Mouse (Mus musculus) intestine, postnatal 0 days (tissue): Measurements from ENCODE around the gene Fam243. TPM values are rescaled to one million over a fixed set of nuclear protein-coding genes. Genes with fewer than 3 reads are reported as not detected.

Experiments
- ATAC-seq: fragments of 200-750 bp; cut with Nextera tagmentation; 2 replicates; pipeline ENCODE4 v1.8.0; 2017; ENCODE audit warnings: mild to moderate bottlenecking, moderate TSS enrichment, moderate library complexity
- H3K27ac ChIP-seq: fragments of 300-500 bp; sonication (generic); 2 replicates; pipeline ENCODE4 v1.5.1; 2014; ENCODE audit warnings: mild to moderate bottlenecking, low read depth, low read length, moderate library complexity
- H3K27me3 ChIP-seq: fragments of 300-500 bp; sonication (generic); replicated peaks from 2 replicates; pipeline ENCODE4 v1.6.1; 2014; ENCODE audit warnings: low read length, mixed read lengths; ENCODE audit not compliant: control insufficient read depth, insufficient read depth
- H3K36me3 ChIP-seq: fragments of 300-500 bp; sonication (generic); 2 replicates; pipeline ENCODE4 v1.6.1; 2014; ENCODE audit warnings: mild to moderate bottlenecking, moderate library complexity; ENCODE audit not compliant: control insufficient read depth, insufficient read depth
- H3K4me1 ChIP-seq: fragments of 300-500 bp; sonication (generic); replicated peaks from 2 replicates; pipeline ENCODE4 v1.6.1; 2014; ENCODE audit warnings: antibody characterized with exemption, low read length, mixed read lengths; ENCODE audit not compliant: control insufficient read depth, insufficient read depth
- H3K4me2 ChIP-seq: fragments of 300-500 bp; sonication (generic); replicated peaks from 2 replicates; pipeline ENCODE4 v1.6.1; 2014; ENCODE audit warnings: low read depth, mild to moderate bottlenecking, moderate library complexity
- H3K4me3 ChIP-seq: fragments of 300-500 bp; sonication (generic); 2 replicates; pipeline ENCODE4 v1.5.1; 2014; ENCODE audit warnings: low read depth, low read length
- H3K9ac ChIP-seq: fragments of 300-500 bp; sonication (generic); 2 replicates; pipeline ENCODE4 v1.6.1; 2014; ENCODE audit warnings: mild to moderate bottlenecking, low read depth, low read length
- H3K9me3 ChIP-seq: fragments of 300-500 bp; sonication (generic); 2 replicates; pipeline ENCODE4 v1.6.1; 2016; ENCODE audit warnings: mixed run types; ENCODE audit not compliant: control insufficient read depth
- CTCF ChIP-seq: sonication (generic); IDR thresholded peaks from 2 replicates; pipeline ENCODE4 v1.5.1; 2016; ENCODE audit warnings: low read depth, mild to moderate bottlenecking, control low read depth, antibody characterized with exemption, moderate library complexity
- WGBS: fragments of 180-500 bp; shearing (Covaris S2); extraction: QIAGEN DNeasy Blood & Tissue Kit; methylation state at CpG from one replicate; pipeline ENCODE4 v1.1.7; 2014; 5-methylcytosine and 5-hydroxymethylcytosine counted together
- polyA plus RNA-seq: library from polyadenylated mRNA; unstranded; fragments of >200 nt; fragmentation: Nextera tagmentation; extraction: Ambion mirVana; gene quantifications from 2 replicates; pipeline ENCODE4 v1.2.1, GENCODE M21; 2015

The Fam243 gene
- polyA plus RNA-seq, 1 experiment from 2014 or later = not detected

DNA sequence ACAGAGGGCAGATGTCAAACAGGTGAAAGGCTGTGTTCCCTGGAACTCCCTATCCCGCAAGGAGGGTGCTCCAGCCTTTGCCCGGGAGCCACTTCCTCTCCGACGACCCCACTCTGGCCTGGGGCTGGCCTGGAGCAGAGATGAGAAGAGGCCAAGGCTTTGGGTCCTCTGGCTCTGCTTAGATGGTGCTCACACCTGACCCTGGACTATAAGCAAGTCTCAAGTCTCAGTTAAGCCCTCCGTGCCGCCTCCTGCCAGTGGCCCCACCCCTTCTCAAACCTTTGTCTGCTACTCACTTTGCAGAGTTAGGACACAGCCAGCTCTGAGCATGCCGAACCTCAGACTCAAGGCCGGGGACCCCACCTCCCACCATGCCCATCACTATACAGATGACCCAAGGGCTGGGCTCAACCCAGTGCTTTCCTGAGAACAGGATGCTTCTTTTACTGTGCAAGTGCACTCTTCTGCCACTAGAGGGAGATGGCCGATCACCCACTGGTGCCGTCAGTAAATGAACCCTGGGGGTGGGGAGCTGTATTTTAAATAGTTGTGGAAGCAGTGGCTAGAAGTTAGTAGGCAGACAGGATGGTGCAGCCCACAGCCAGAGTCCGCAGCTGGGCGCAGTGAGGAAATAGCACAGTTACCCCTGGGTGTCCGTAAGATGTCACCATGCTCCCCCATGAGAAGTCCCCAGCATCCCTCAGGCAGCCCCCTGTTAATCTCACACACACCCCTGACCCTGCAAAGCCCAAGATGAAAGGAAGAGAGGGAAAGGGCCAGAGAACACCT lies 7.1 kb downstream of the Fam243 start:
- WGBS = 48% methylated on average over 13 of the region's 13 CpGs
- Histone ChIP-seq H3K4me3 (no peak overlapping the region), H3K36me3 (peaks cover 34% of the 10 kb centered on the region; the same call in 1 of the 2 replicates), H3K27ac (no peak overlapping the region), H3K4me2 (no peak overlapping the region), H3K9ac (no peak overlapping the region), H3K27me3 (no peaks in the 10 kb centered on the region), H3K9me3 (no peaks in the 10 kb centered on the region), H3K4me1 (no peaks in the 10 kb centered on the region)
- peak; percentile 94 for TF ChIP-seq CTCF
- peak; percentile 22; the same call in 1 of the 2 replicates for ATAC-seq

- Histone ChIP-seq H3K9ac (no peak overlapping the region), H3K27ac (no peak overlapping the region), H3K9me3 (no peaks in the 10 kb centered on the region), H3K4me1 (no peaks in the 10 kb centered on the region), H3K27me3 (no peaks in the 10 kb centered on the region), H3K36me3 (peaks cover 61% of the 10 kb centered on the region), H3K4me2 (no peak overlapping the region), H3K4me3 (no peak overlapping the region)
- ATAC-seq = no peak
- TF ChIP-seq CTCF = no peak
- 65% methylated on average over 4 of the region's 4 CpGs for WGBS
These were observed 12.1 kb downstream of the Fam243 start for GRCm38 (mm10) chr16:92309126-92309525.

- no peak overlapping the region for H3K4me2 ChIP-seq
- peaks cover 54% of the 10 kb centered on the region for H3K36me3 ChIP-seq
- no peak overlapping the region for H3K4me3 ChIP-seq
- TF ChIP-seq CTCF = no peak; the same call in 1 of the 2 replicates
- H3K4me1 ChIP-seq = no peaks in the 10 kb centered on the region
- 70% methylated on average over 3 of the region's 3 CpGs for WGBS
- no peak overlapping the region for H3K27ac ChIP-seq
- no peaks in the 10 kb centered on the region for H3K27me3 ChIP-seq
- H3K9ac ChIP-seq = no peak overlapping the region
- ATAC-seq = no peak
- H3K9me3 ChIP-seq = no peaks in the 10 kb centered on the region
These were observed 13.3 kb downstream of the Fam243 start for GRCm38 (mm10) chr16:92307947-92308346.

GRCm38 (mm10) chr16:92305519-92305918 lies 15.7 kb downstream of the Fam243 start:
- WGBS = 94% methylated on average over 2 of the region's 2 CpGs
- peak; percentile 52 for TF ChIP-seq CTCF
- Histone ChIP-seq H3K27ac (no peak overlapping the region), H3K27me3 (no peaks in the 10 kb centered on the region), H3K36me3 (peaks cover 32% of the 10 kb centered on the region), H3K9ac (no peak overlapping the region), H3K4me2 (no peak overlapping the region), H3K4me1 (0 out of 2 replicates have a peak, but pooled peaks cover 5% of the 10 kb centered on the region), H3K9me3 (no peaks in the 10 kb centered on the region), H3K4me3 (no peak overlapping the region)
- ATAC-seq = no peak

DNA sequence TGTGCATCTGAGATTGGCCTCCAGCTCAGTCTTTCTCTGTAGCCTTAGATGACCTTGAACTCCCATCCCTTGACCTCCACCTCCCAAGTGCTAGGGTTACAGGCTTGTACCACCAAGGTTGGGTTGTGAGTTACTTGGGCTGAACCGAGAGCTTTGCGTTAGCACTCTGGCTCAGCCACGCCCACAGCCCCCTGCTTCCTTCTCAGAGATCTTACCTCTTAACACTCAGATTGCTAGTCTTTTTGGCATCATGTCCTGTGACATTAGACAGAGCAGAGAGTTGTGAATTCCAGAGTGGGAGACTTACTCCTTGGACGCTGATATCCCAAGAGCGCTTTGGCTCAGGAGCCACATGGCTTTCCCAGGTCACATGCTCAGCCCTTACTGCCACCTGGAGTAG lies 18.7 kb downstream of the Fam243 start:
- Histone ChIP-seq H3K4me3 (no peak overlapping the region), H3K9me3 (no peaks in the 10 kb centered on the region), H3K27ac (no peak overlapping the region), H3K9ac (no peak overlapping the region), H3K36me3 (peaks cover 14% of the 10 kb centered on the region; the same call in 1 of the 2 replicates), H3K4me1 (0 out of 2 replicates have a peak, but pooled peaks cover 6% of the 10 kb centered on the region), H3K27me3 (no peaks in the 10 kb centered on the region), H3K4me2 (peak overlapping the region; percentile 78; the same call in 1 of the 2 replicates)
- 52% methylated on average over 5 of the region's 5 CpGs for WGBS
- TF ChIP-seq CTCF = no peak
- ATAC-seq = no peak

- Histone ChIP-seq H3K4me3 (peak overlapping the region; percentile 74), H3K4me1 (0 out of 2 replicates have a peak, but pooled peaks cover 6% of the 10 kb centered on the region), H3K4me2 (peak overlapping the region; percentile 78), H3K9ac (peak overlapping the region; percentile 61), H3K9me3 (no peaks in the 10 kb centered on the region), H3K27me3 (no peaks in the 10 kb centered on the region), H3K36me3 (peaks cover 14% of the 10 kb centered on the region; the same call in 1 of the 2 replicates), H3K27ac (no peak overlapping the region)
- no peak for ATAC-seq
- WGBS = 30% methylated on average over 5 of the region's 5 CpGs
- TF ChIP-seq CTCF = no peak
These were observed 19.3 kb downstream of the Fam243 start for GRCm38 (mm10) chr16:92301989-92302388.
